Mouse (Mus musculus): ENCODE results near the gene 5730596B20Rik. TPM values are rescaled to one million over a fixed set of nuclear protein-coding genes. Genes with fewer than 3 reads are reported as not detected.

The 5730596B20Rik gene
- polyA plus RNA-seq (2012; rRNA removed), result 0.10 and 0.67 TPM in 2 replicates

GRCm38 (mm10) chr6:52177061-52177735 lies at the start of gene 5730596B20Rik:
TSS of gene 5730596B20Rik (plus strand) at chr6:52177498.
- no peak for DNase-seq (ENCODE audit: low read depth)
- TF ChIP-seq CTCF (IDR thresholded peaks at IDR 0.05; ENCODE audit: borderline replicate concordance, extremely low read depth, insufficient read depth, insufficient read length) (no peak), POLR2A (IDR thresholded peaks at IDR 0.05; ENCODE audit: borderline replicate concordance, extremely low read depth, insufficient read depth, insufficient read length, poor library complexity, severe bottlenecking) (no peak)

- DNase-seq (ENCODE audit: low read depth), result peak; percentile 91
- no peak for TF ChIP-seq CTCF (IDR thresholded peaks at IDR 0.05; ENCODE audit: borderline replicate concordance, extremely low read depth, insufficient read depth, insufficient read length)
- no peak for TF ChIP-seq POLR2A (IDR thresholded peaks at IDR 0.05; ENCODE audit: borderline replicate concordance, extremely low read depth, insufficient read depth, insufficient read length, poor library complexity, severe bottlenecking)
Observed at GRCm38 (mm10) chr6:52137841-52138535, 39.3 kb upstream of the 5730596B20Rik start.

GRCm38 (mm10) chr6:52138576-52138975 lies 38.7 kb upstream of the 5730596B20Rik start:
- no peak for TF ChIP-seq POLR2A (IDR thresholded peaks at IDR 0.05; ENCODE audit: borderline replicate concordance, extremely low read depth, insufficient read depth, insufficient read length, poor library complexity, severe bottlenecking)
- no peak for TF ChIP-seq CTCF (IDR thresholded peaks at IDR 0.05; ENCODE audit: borderline replicate concordance, extremely low read depth, insufficient read depth, insufficient read length)
- no peak for DNase-seq (ENCODE audit: low read depth)

GRCm38 (mm10) chr6:52139115-52139514 lies 38.2 kb upstream of the 5730596B20Rik start:
- no peak for TF ChIP-seq POLR2A (IDR thresholded peaks at IDR 0.05; ENCODE audit: borderline replicate concordance, extremely low read depth, insufficient read depth, insufficient read length, poor library complexity, severe bottlenecking)
- no peak for TF ChIP-seq CTCF (IDR thresholded peaks at IDR 0.05; ENCODE audit: borderline replicate concordance, extremely low read depth, insufficient read depth, insufficient read length)
- DNase-seq (ENCODE audit: low read depth), result no peak

GRCm38 (mm10) chr6:52150401-52150966 lies 26.8 kb upstream of the 5730596B20Rik start:
- peak; percentile 11 for DNase-seq (ENCODE audit: low read depth)
- no peak for TF ChIP-seq POLR2A (IDR thresholded peaks at IDR 0.05; ENCODE audit: borderline replicate concordance, extremely low read depth, insufficient read depth, insufficient read length, poor library complexity, severe bottlenecking)
- no peak for TF ChIP-seq CTCF (IDR thresholded peaks at IDR 0.05; ENCODE audit: borderline replicate concordance, extremely low read depth, insufficient read depth, insufficient read length)

GRCm38 (mm10) chr6:52151571-52151970 lies 25.7 kb upstream of the 5730596B20Rik start:
- TF ChIP-seq CTCF (IDR thresholded peaks at IDR 0.05; ENCODE audit: borderline replicate concordance, extremely low read depth, insufficient read depth, insufficient read length) (no peak), POLR2A (IDR thresholded peaks at IDR 0.05; ENCODE audit: borderline replicate concordance, extremely low read depth, insufficient read depth, insufficient read length, poor library complexity, severe bottlenecking) (no peak)
- peak; percentile 37 for DNase-seq (ENCODE audit: low read depth)

- TF ChIP-seq CTCF (IDR thresholded peaks at IDR 0.05; ENCODE audit: borderline replicate concordance, extremely low read depth, insufficient read depth, insufficient read length), result no peak
- TF ChIP-seq POLR2A (IDR thresholded peaks at IDR 0.05; ENCODE audit: borderline replicate concordance, extremely low read depth, insufficient read depth, insufficient read length, poor library complexity, severe bottlenecking), result no peak
- peak; percentile 32 for DNase-seq (ENCODE audit: low read depth)
Observed at GRCm38 (mm10) chr6:52152226-52153193, 24.8 kb upstream of the 5730596B20Rik start.

- TF ChIP-seq CTCF (IDR thresholded peaks at IDR 0.05; ENCODE audit: borderline replicate concordance, extremely low read depth, insufficient read depth, insufficient read length), result no peak
- TF ChIP-seq POLR2A (IDR thresholded peaks at IDR 0.05; ENCODE audit: borderline replicate concordance, extremely low read depth, insufficient read depth, insufficient read length, poor library complexity, severe bottlenecking), result no peak
- peak; percentile 24 for DNase-seq (ENCODE audit: low read depth)
Observed at GRCm38 (mm10) chr6:52153270-52153669, 24.0 kb upstream of the 5730596B20Rik start.

- TF ChIP-seq CTCF (IDR thresholded peaks at IDR 0.05; ENCODE audit: borderline replicate concordance, extremely low read depth, insufficient read depth, insufficient read length) (no peak), POLR2A (IDR thresholded peaks at IDR 0.05; ENCODE audit: borderline replicate concordance, extremely low read depth, insufficient read depth, insufficient read length, poor library complexity, severe bottlenecking) (no peak)
Observed at GRCm38 (mm10) chr6:52154044-52154443, 23.3 kb upstream of the 5730596B20Rik start.

GRCm38 (mm10) chr6:52155471-52155870 lies 21.8 kb upstream of the 5730596B20Rik start:
- DNase-seq (ENCODE audit: low read depth), result peak; percentile 4
- TF ChIP-seq CTCF (IDR thresholded peaks at IDR 0.05; ENCODE audit: borderline replicate concordance, extremely low read depth, insufficient read depth, insufficient read length) (no peak), POLR2A (IDR thresholded peaks at IDR 0.05; ENCODE audit: borderline replicate concordance, extremely low read depth, insufficient read depth, insufficient read length, poor library complexity, severe bottlenecking) (no peak)

More at GRCm38 (mm10) chr6:52154044-52154443, 23.3 kb upstream of the 5730596B20Rik start:
- DNase-seq (ENCODE audit: low read depth), result peak; percentile 35
